Mouse (Mus musculus) spleen, adult 2 months (tissue): ENCODE measurements around the gene H2afy.

ENCODE experiments used
- CTCF ChIP-seq: fragments of 200-500 bp; IDR thresholded peaks from 2 replicates; pipeline ENCODE4 v1.5.1; 2011; ENCODE audit warnings: mild to moderate bottlenecking, inconsistent platforms; ENCODE audit not compliant: insufficient read depth, insufficient read length, insufficient replicate concordance; ENCODE audit errors: extremely low read depth
- POLR2A ChIP-seq: fragments of 200-500 bp; IDR thresholded peaks from 2 replicates; pipeline ENCODE4 v1.6.1; 2011; ENCODE audit warnings: low read depth, low read length, inconsistent platforms

DNA sequence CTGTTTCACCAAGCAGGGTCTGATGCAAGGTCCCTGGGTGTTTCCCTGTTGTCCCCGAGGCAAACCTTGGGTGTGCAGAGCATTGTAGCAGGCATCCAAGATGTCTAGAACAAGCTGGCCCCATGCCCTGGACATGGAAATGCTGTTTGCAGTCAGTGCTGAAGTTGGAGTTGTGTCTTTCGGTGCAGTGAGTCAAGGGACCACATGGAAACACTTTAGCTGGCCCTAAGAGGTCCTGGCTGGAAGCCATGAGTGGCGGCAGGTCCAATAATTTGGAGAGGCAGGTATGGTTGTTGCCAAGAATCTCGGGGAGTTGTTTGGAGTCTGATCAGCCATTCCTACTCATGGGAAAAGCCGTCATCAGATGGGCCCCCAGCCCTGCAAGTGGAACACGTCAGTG lies 27.6 kb upstream of the H2afy start:
- no peak for TF ChIP-seq POLR2A
- TF ChIP-seq CTCF: no peak
